Mouse (Mus musculus) megakaryocyte, embryonic 14.5 days (primary cell): ENCODE results near the gene Siva1.

ENCODE experiments used
- FLI1 ChIP-seq: IDR thresholded peaks from 2 replicates; pipeline ENCODE4 v1.6.1; 2012; ENCODE audit warnings: low read length, inconsistent platforms, mixed read lengths
- GATA1 ChIP-seq: IDR thresholded peaks from 3 replicates; pipeline ENCODE4 v1.6.1; 2012; ENCODE audit warnings: mixed read lengths, low read length, inconsistent platforms, borderline replicate concordance

DNA sequence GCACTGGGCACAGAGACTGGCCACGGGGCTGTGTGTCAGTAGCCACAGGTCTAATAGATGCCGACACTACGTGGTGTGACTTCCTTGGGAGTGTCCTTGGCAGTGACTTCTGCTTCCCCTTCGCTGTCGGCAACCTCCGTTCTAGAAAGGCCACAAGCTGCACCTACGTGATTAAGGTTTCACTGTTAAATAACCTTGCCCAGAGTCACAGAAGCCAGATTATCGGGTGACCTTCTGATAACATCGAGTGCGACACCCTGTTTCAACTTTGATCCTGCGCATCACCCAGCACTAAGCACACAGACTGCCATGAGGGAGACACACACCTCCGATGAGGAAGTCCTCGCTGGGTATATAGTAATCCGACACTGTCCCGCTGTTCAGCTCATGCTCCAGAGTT is 44.0 kb downstream of the Siva1 start:
- TF ChIP-seq GATA1: no peak
- TF ChIP-seq FLI1: no peak
